Comparison of ENCODE assay signal across 20 mouse cellular contexts in genomic region chr14:48005092-48005928, GRCm38 (mm10).
DNase-seq lines count a peak whose midpoint lies in the region; ATAC-seq lines count a peak whose summit lies in the region.
"Had no signal": no experiment of that assay in that cellular context is flagged by ENCODE, and none has a peak within 500 bp of the region (broad histone marks: within the 10 kb centered on the region; RNA-seq: fewer than 3 reads in every experiment).

No protein-coding gene starts in this region.

- no peaks in the 10 kb centered on the region for H3K27me3 ChIP-seq in kidney, embryonic 14.5 days (ENCODE audit: control insufficient read depth, insufficient read depth, low read length)
- no peaks in the 10 kb centered on the region for H3K27me3 ChIP-seq in kidney, embryonic 15.5 days
- H3K27me3 ChIP-seq: intestine, embryonic 15.5 days had no signal

- H3K4me2 ChIP-seq in kidney, embryonic 14.5 days (replicated peaks; ENCODE audit: low read depth, low read length) = no peak overlapping the region
- no peak overlapping the region for H3K4me2 ChIP-seq in kidney, embryonic 15.5 days
- H3K4me2 ChIP-seq: heart, embryonic 11.5 days; hindbrain, embryonic 14.5 days; intestine, embryonic 15.5 days had no signal

- H3K4me3 ChIP-seq in kidney, embryonic 14.5 days (ENCODE audit: low read length) = no peak overlapping the region
- no peak overlapping the region for H3K4me3 ChIP-seq in kidney, embryonic 15.5 days (replicated peaks)
- H3K4me3 ChIP-seq: intestine, embryonic 15.5 days; midbrain, embryonic 10.5 days had no signal

- 0 out of 2 replicates have a peak, but pooled peaks cover 4% of the 10 kb centered on the region for H3K4me1 ChIP-seq in kidney, embryonic 14.5 days (ENCODE audit: control insufficient read depth, insufficient read depth, low read length)
- no peaks in the 10 kb centered on the region for H3K4me1 ChIP-seq in kidney, embryonic 15.5 days
- H3K4me1 ChIP-seq: intestine, embryonic 15.5 days; midbrain, embryonic 10.5 days had no signal

- H3K9me3 ChIP-seq in kidney, embryonic 14.5 days (ENCODE audit: control insufficient read depth, low read length) = no peaks in the 10 kb centered on the region
- no peaks in the 10 kb centered on the region for H3K9me3 ChIP-seq in kidney, embryonic 15.5 days (replicated peaks)
- H3K9me3 ChIP-seq: G1E; intestine, embryonic 15.5 days; midbrain, embryonic 10.5 days had no signal

- 82% methylated on average over 6 of the region's 6 CpGs for WGBS in kidney, embryonic 14.5 days
- WGBS in kidney, embryonic 15.5 days = 77% methylated on average over 6 of the region's 6 CpGs

- no peak overlapping the region for H3K9ac ChIP-seq in kidney, embryonic 14.5 days (ENCODE audit: low read depth, low read length)
- H3K9ac ChIP-seq in kidney, embryonic 15.5 days = no peak overlapping the region
- H3K9ac ChIP-seq: hindbrain, embryonic 14.5 days; intestine, embryonic 15.5 days; liver, postnatal 0 days had no signal

- no peak for ATAC-seq in kidney, embryonic 14.5 days (ENCODE audit: low FRiP score, low TSS enrichment)
- no peak for ATAC-seq in kidney, embryonic 15.5 days (replicated peaks; ENCODE audit: low FRiP score)
- ATAC-seq in monocyte, adult 5-6 weeks (replicated peaks; ENCODE audit: insufficient number of reproducible peaks, low FRiP score, low TSS enrichment, poor library complexity, severe bottlenecking) = no peak
- ATAC-seq: CD4-positive, CD25-positive, alpha-beta regulatory T cell, adult 4 months; intestine, embryonic 15.5 days; liver, postnatal 0 days had no signal

- no peaks in the 10 kb centered on the region for H3K36me3 ChIP-seq in kidney, embryonic 14.5 days (ENCODE audit: control insufficient read depth, insufficient read depth, low read length)
- no peaks in the 10 kb centered on the region for H3K36me3 ChIP-seq in kidney, embryonic 15.5 days
- H3K36me3 ChIP-seq: G1E; intestine, embryonic 15.5 days; midbrain, embryonic 10.5 days had no signal

- no peak overlapping the region for H3K27ac ChIP-seq in kidney, embryonic 14.5 days (ENCODE audit: low read depth, low read length)
- peak overlapping the region; percentile 42; the same call in 1 of the 2 replicates for H3K27ac ChIP-seq in kidney, embryonic 15.5 days
- H3K27ac ChIP-seq: hindbrain, embryonic 14.5 days; intestine, embryonic 15.5 days; midbrain, embryonic 10.5 days had no signal

- peak; percentile 23 for DNase-seq in adrenal gland, postnatal 14 days
- DNase-seq in adrenal gland, postnatal 25 days = no peak
- DNase-seq in kidney, adult 8-10 months = peak; percentile 12 to 42
- DNase-seq in telencephalon, adult 2 months (ENCODE audit: low read depth, low spot score) = peak; percentile 16
- no peak for DNase-seq in urinary bladder, postnatal 14 days (ENCODE audit: low spot score)
- DNase-seq: cerebellum, postnatal 10 days; gastrocnemius, postnatal 36 days; liver; liver, postnatal 0 days; lung, postnatal 36 days; retina, postnatal 1 day had no signal

Comparison
In these comparisons a context has a peak if more than half of its experiments do, and no peak if none do; other contexts are left out.
1. DNase-seq: peak in adrenal gland, postnatal 14 days (single experiment), kidney, adult 8-10 months (2 of 2) and telencephalon, adult 2 months (single experiment); none in adrenal gland, postnatal 25 days (single experiment) and urinary bladder, postnatal 14 days (single experiment).